Mouse (Mus musculus) liver, embryonic 11.5 days (tissue): Measurements from ENCODE around the gene Ppp4r1. TPM values are rescaled to one million over a fixed set of nuclear protein-coding genes. Genes with fewer than 3 reads are reported as not detected.

Experiments
- ATAC-seq: fragments of 200-750 bp; cut with Nextera tagmentation; replicated peaks from 2 replicates; pipeline ENCODE4 v1.8.0; 2017; ENCODE audit warnings: moderate number of reproducible peaks, mild to moderate bottlenecking, moderate TSS enrichment, moderate library complexity; ENCODE audit not compliant: low FRiP score
- DNase-seq: peaks from one replicate; pipeline ENCODE4 v3.0.0-alpha.2; 2017; ENCODE audit warnings: low spot score
- H3K27ac ChIP-seq: fragments of 300-500 bp; sonication (generic); 2 replicates; pipeline ENCODE4 v1.5.1; 2014; ENCODE audit warnings: mild to moderate bottlenecking, low read depth, low read length, control low read depth
- H3K27me3 ChIP-seq: fragments of 300-500 bp; sonication (generic); replicated peaks from 2 replicates; pipeline ENCODE4 v1.6.1; 2014; ENCODE audit warnings: low read length, mixed read lengths; ENCODE audit not compliant: control insufficient read depth, insufficient read depth
- H3K36me3 ChIP-seq: fragments of 300-500 bp; sonication (generic); 2 replicates; pipeline ENCODE4 v1.6.1; 2014; ENCODE audit warnings: mild to moderate bottlenecking, low read length, moderate library complexity, mixed read lengths; ENCODE audit not compliant: control insufficient read depth, insufficient read depth
- H3K4me1 ChIP-seq: fragments of 300-500 bp; sonication (generic); replicated peaks from 2 replicates; pipeline ENCODE4 v1.6.1; 2014; ENCODE audit warnings: low read length, mixed read lengths; ENCODE audit not compliant: control insufficient read depth, insufficient read depth
- H3K4me2 ChIP-seq: fragments of 300-500 bp; sonication (generic); 2 replicates; pipeline ENCODE4 v1.6.1; 2014; ENCODE audit warnings: mild to moderate bottlenecking, control low read depth, moderate library complexity
- H3K4me3 ChIP-seq: fragments of 300-500 bp; sonication (generic); 2 replicates; pipeline ENCODE4 v1.5.1; 2014; ENCODE audit warnings: low read depth, low read length, control low read depth
- H3K9ac ChIP-seq: fragments of 300-500 bp; sonication (generic); 2 replicates; pipeline ENCODE4 v1.6.1; 2014; ENCODE audit warnings: low read depth, low read length, control low read depth
- H3K9me3 ChIP-seq: fragments of 300-500 bp; sonication (generic); 2 replicates; pipeline ENCODE4 v1.6.1; 2016; ENCODE audit warnings: low read length, inconsistent platforms, mixed read lengths; ENCODE audit not compliant: control insufficient read depth
- WGBS: fragments of 180-500 bp; shearing (Covaris S2); extraction: QIAGEN DNeasy Blood & Tissue Kit; methylation state at CpG from one replicate; pipeline ENCODE4 v1.1.7; 2014; 5-methylcytosine and 5-hydroxymethylcytosine counted together
- polyA plus RNA-seq: library from polyadenylated mRNA; unstranded; fragments of >200 nt; fragmentation: Nextera tagmentation; extraction: Ambion mirVana; gene quantifications from 2 replicates; pipeline ENCODE4 v1.2.1, GENCODE M21; 2014

Ppp4r1 gene
- polyA plus RNA-seq, 1 experiment from 2014 or later, result 25.5 TPM

DNA sequence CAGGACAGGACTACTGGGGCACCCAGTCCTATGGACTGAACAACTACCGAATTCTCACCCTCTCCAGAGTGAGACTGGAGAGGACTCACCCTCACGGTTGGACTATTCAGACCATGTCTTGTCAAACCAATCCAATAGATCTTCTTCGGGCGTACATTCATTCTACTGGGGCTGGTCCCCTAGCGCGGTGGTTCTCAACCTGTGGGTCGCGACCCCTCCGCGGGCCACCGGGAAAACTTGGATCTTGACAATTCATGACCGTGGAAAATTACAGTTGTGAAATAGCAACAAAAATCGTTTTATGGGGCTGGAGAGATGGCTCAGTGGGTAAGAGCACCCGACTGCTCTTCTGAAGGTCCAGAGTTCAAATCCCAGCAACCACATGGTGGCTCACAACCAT lies 19.2 kb upstream of the Ppp4r1 start:
- Histone ChIP-seq H3K36me3 (no peaks in the 10 kb centered on the region), H3K4me2 (no peak overlapping the region), H3K4me3 (no peak overlapping the region), H3K27me3 (no peaks in the 10 kb centered on the region), H3K9me3 (no peaks in the 10 kb centered on the region), H3K9ac (no peak overlapping the region), H3K4me1 (0 out of 2 replicates have a peak, but pooled peaks cover 3% of the 10 kb centered on the region), H3K27ac (no peak overlapping the region)
- WGBS, result 93% methylated on average over 14 of the region's 14 CpGs
- ATAC-seq (no peak), DNase-seq (no peak)

DNA sequence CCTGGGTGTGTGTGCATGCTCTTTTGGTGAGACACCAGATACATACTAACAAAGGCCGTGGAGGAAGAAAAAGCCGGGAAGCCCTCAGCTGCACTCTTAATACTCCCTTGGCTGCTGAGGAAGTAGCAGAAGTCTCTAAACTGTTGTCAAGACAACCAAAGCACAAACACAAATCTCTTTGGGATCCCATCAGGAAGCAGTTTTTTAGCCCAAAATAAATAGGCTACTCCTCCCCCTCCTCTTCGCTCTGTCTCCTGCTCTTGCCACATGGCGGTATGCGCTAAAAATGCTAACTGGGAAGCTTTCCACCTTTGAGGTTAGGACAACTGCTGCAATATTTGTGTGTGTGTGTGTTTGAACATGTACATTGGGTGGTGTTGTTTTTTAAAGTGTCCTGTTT lies 13.9 kb upstream of the Ppp4r1 start:
- Histone ChIP-seq H3K4me2 (no peak overlapping the region), H3K4me1 (peaks cover 9% of the 10 kb centered on the region; the same call in 1 of the 2 replicates), H3K9ac (no peak overlapping the region), H3K36me3 (no peaks in the 10 kb centered on the region), H3K27ac (no peak overlapping the region), H3K4me3 (no peak overlapping the region), H3K9me3 (no peaks in the 10 kb centered on the region), H3K27me3 (peaks cover 21% of the 10 kb centered on the region)
- DNase-seq (no peak), ATAC-seq (no peak)
- 84% methylated on average over 5 of the region's 5 CpGs for WGBS

DNA sequence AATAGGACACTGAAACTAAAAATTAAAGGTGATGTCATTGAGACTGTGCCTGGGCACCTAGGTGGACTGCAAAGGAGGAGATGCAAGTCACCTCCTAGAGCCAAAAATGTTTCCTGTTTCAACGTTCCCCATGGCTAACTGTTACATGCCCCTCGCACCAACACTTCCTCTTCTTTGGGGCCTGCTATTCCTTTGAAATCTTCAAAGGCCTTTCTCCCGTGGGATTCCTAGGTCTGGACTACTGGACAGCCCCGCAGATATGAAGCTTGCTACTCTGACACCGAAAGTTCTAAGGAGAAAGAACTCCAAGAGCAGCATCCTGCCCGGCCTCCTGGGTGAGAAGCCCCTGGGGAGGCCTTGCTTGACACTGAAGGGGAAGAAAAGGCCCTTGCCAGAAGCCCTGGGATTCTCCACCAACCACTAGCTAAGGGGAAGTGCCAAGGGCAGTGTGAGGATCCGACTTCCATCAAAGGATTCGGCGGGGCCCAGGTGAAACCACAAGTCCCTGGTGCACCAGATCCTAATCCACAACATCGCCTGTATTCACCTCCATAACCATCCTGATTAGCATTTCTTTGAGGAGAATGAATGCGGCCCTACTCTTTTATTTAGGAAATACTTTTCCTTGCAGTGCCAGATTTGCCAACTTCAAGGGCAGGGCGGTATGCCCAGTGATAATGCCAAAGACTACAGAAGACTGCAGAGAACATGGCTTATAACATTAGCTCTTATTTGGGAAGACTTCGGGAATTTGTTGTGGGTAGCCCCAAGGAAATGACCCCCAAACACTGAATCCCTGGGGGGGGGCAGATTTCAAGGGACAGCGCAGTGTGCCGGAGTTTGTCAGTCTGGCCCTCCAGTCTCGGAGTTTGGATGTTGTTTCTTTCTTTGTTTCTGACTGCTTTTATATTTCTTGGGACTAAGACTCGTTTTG lies 11.1 kb upstream of the Ppp4r1 start:
- no peak for DNase-seq
- Histone ChIP-seq H3K27me3 (peaks cover 21% of the 10 kb centered on the region), H3K27ac (no peak overlapping the region), H3K4me1 (peaks cover 9% of the 10 kb centered on the region; the same call in 1 of the 2 replicates), H3K4me3 (peak overlapping the region; percentile 58), H3K36me3 (no peaks in the 10 kb centered on the region), H3K9ac (no peak overlapping the region), H3K4me2 (peak overlapping the region; percentile 83), H3K9me3 (no peaks in the 10 kb centered on the region)
- WGBS, result 30% methylated on average over 17 of the region's 17 CpGs
- ATAC-seq, result no peak

DNA sequence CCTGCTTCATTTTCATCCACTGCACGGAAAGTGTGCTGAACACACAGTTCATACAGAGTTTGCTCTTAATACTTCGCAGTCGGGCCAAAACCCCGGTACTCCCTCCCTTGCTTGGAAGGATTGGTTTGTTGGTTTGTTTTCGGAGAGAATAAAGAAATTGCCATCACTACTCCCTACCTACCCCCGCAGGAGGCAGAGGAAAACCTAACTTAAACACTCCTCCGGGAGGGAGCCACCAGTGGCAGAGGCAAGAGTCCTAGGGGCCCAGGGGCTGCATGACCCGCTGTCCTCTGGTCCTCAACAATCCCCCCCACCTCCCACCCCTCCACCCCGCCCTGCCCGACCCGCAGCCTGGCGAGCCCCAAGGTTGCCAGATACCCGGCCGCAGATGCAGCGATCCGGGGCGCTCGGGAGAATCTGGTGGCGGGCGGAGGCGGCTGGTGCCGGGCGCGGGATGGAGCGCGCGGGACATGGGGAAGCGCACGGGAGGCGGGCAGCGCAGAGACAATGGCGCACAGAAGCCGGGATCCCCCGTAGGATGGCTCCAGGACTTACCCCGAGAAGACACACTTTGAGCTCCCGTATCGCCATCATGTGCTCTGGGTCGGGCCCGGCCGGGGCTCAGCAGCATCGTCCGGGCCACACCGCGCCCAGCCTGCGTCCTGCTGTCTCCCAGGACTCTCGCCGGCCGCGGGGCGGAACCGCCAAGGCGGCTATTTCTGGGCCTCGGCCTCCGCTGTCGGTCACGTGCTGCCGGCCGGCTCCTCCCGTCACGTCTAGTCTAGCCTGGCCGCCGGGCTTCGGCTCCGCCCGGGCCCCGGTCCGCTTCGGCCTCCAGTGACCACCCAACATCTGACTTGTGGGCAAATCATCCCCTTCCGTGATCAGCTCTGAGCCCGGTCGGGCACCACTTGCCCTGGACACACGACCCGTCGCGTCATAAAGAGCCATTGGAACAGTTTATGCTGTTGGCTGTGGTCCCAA lies 10.1 kb upstream of the Ppp4r1 start, which contains the start of gene Rab31:
Gene Rab31, minus strand, starts transcription at position 802 of the 984 bp plus-strand sequence.
- Histone ChIP-seq H3K27me3 (peaks cover 21% of the 10 kb centered on the region), H3K4me2 (peak within 1 kb of the TSS; percentile 83), H3K4me1 (peaks cover 9% of the 10 kb centered on the region; the same call in 1 of the 2 replicates), H3K27ac (no peak within 1 kb of the TSS), H3K36me3 (no peaks in the 10 kb centered on the region), H3K4me3 (peak within 1 kb of the TSS; percentile 58), H3K9me3 (no peaks in the 10 kb centered on the region), H3K9ac (peak within 1 kb of the TSS; percentile 54; the same call in 1 of the 2 replicates)
- DNase-seq (peak; percentile 67), ATAC-seq (peak; percentile 53)
- under 1% methylated on average over 74 of the region's 75 CpGs for WGBS

DNA sequence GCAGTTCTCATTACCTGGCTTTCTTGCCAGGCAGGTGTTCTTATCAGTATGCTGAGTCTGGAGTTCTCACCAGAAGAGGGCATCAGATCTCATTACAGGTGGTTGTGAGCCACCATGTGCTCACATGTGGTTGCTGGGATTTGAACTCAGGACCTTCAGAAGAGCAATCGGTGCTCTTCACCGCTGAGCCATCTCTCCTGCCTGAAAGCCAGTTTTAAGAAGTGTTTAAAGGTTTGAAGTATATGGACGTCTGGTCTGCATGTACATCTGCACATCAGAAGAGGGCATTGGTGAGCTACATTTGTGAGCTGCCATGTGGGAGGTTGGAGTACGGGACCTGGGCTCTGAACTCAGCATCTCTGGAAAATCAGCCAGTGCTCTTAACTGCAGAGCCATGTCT lies 8.8 kb upstream of the Ppp4r1 start:
- WGBS, result 56% methylated on average over 4 of the region's 4 CpGs

DNA sequence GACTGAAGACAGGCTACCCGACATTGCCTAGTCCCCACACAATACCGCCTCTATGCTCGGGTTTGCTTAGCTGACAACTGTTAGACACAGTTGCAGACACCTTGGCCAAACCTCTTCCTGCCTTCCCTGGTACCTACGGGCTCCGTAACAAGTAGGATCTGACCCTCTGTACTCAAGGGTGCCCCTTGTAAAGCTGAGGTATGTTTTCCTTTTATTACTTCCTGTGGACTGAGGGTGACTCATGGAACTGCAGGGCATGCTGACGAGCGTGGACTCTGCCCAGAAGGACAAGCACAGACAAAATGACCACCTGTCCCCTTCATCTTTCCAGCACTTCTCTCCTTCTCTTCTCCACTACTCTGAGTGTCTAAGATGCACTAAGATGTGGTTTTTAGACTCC lies 7.9 kb upstream of the Ppp4r1 start:
- no peak overlapping the region for H3K4me2 ChIP-seq
- DNase-seq (no peak), ATAC-seq (no peak)
- H3K36me3 ChIP-seq, result no peaks in the 10 kb centered on the region
- H3K4me3 ChIP-seq, result no peak overlapping the region
- H3K9me3 ChIP-seq, result no peaks in the 10 kb centered on the region
- H3K27me3 ChIP-seq, result peaks cover 21% of the 10 kb centered on the region
- H3K9ac ChIP-seq, result no peak overlapping the region
- no peak overlapping the region for H3K27ac ChIP-seq
- whole genome bisulfite sequencing, result 57% methylated on average over 7 of the region's 7 CpGs
- H3K4me1 ChIP-seq, result peaks cover 2% of the 10 kb centered on the region; the same call in 1 of the 2 replicates

More for the DNA sequence above, 8.8 kb upstream of the Ppp4r1 start:
- no peak for ATAC-seq
- no peak for DNase-seq
- Histone ChIP-seq H3K4me1 (peaks cover 5% of the 10 kb centered on the region; the same call in 1 of the 2 replicates), H3K4me3 (no peak overlapping the region), H3K27ac (no peak overlapping the region), H3K9me3 (no peaks in the 10 kb centered on the region), H3K4me2 (no peak overlapping the region), H3K36me3 (no peaks in the 10 kb centered on the region), H3K27me3 (peaks cover 21% of the 10 kb centered on the region), H3K9ac (no peak overlapping the region)

DNA sequence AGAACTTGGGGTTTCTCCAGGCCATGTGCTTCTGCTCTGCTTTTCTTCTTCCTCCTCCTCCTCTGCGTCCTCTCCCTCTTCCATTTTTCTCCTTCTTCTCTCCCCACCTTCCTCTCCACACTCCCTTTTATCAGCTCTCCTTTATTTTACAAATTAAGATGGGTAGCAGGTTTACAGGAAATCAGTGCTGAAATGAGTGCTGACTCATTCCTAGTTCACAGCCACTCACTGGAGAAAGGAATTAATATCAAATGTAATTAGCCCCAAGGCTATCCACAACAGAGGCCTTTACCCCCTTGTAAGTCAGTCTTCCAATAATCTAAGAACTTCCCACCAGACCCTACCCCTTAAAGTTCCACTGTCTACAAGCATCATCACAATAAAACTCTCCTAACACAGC lies 6.1 kb upstream of the Ppp4r1 start:
- no peak overlapping the region for H3K4me3 ChIP-seq
- H3K27me3 ChIP-seq, result peaks cover 17% of the 10 kb centered on the region
- 57% methylated on average over 1 of the region's 1 CpGs for WGBS
- no peak overlapping the region for H3K9ac ChIP-seq
- no peaks in the 10 kb centered on the region for H3K9me3 ChIP-seq
- ATAC-seq, result no peak
- no peak for DNase-seq
- no peak overlapping the region for H3K27ac ChIP-seq
- peaks cover 2% of the 10 kb centered on the region; the same call in 1 of the 2 replicates for H3K4me1 ChIP-seq
- H3K4me2 ChIP-seq, result no peak overlapping the region
- no peaks in the 10 kb centered on the region for H3K36me3 ChIP-seq

DNA sequence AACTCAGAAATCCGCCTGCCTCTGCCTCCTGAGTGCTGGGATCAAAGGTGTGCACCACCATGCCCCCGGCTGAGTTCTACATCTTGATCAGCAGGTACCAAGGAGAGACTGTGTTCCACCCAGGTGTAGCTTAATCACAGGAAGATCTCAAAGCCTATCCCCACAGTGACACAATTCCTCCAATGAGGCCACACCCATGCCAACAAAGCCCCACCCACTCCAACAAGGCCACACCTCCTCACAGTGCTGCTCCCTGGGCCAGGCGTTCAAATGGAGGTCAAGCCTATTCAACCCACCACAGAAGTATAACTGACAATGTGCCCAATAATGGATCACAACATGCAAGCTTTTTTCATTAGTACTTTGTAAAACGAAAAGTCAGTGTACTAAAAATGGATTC lies 4.9 kb upstream of the Ppp4r1 start:
- Histone ChIP-seq H3K27me3 (peaks cover 6% of the 10 kb centered on the region; the same call in 1 of the 2 replicates), H3K9ac (no peak overlapping the region), H3K4me2 (no peak overlapping the region), H3K4me3 (no peak overlapping the region), H3K36me3 (no peaks in the 10 kb centered on the region), H3K27ac (no peak overlapping the region), H3K9me3 (no peaks in the 10 kb centered on the region), H3K4me1 (peaks cover 5% of the 10 kb centered on the region; the same call in 1 of the 2 replicates)
- DNase-seq (no peak), ATAC-seq (no peak)
- WGBS, result 86% methylated on average over 4 of the region's 4 CpGs
